In the genomic region with DNA sequence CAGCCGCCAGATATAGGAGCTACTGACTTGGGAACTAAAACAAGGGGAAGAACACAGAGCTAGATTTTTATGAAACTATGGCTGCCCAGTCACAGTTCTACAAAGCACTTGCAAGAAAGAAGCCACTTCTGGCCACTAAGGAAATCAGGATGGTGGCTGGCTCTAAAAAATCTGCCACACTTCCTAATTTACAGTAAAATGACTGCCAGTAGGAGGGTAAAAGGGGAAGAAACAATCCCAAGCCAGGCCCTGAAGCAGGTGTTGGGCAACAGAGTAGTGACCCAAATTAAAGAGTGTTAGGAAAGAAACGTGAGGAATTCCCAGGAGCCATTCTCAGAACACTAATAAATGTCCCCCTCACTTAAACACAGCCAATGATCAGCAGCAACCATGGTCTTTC, we compare ENCODE assay signal across 21 mouse cellular contexts. TPM values are rescaled to one million over a fixed set of nuclear protein-coding genes. Genes with fewer than 3 reads are reported as not detected.
DNase-seq lines count a peak whose midpoint lies in the region; ATAC-seq and TF ChIP-seq lines count a peak whose summit lies in the region.
"Had no signal": no experiment of that assay in that cellular context is flagged by ENCODE, and none has a peak within 500 bp of the region (broad histone marks: within the 10 kb centered on the region; RNA-seq: fewer than 3 reads in every experiment).

No protein-coding gene starts in this region.

- peak; percentile 8 for DNase-seq in lung, postnatal 36 days
- DNase-seq in lung, postnatal 14 days = no peak
- DNase-seq in left cerebral cortex, postnatal 10 days (ENCODE audit: extremely low spot score in 1 of 2, low spot score in 2 of 2) = no peak
- DNase-seq in neural tube, embryonic 10.5 days (ENCODE audit: extremely low spot score, low spot score) = no peak
- no peak for DNase-seq in ovary, adult 18-20 months (ENCODE audit: low spot score)
- DNase-seq: adrenal gland, adult 2 months; adrenal gland, postnatal 10 days; adrenal gland, postnatal 25 days; cerebellum, adult 11-12 months; cerebellum, adult 2 months; cerebellum, adult 9-10 months; cerebellum, postnatal 10 days; cerebellum, postnatal 25 days; forebrain, postnatal 0 days had no signal

- peak; percentile 77 for ATAC-seq in common myeloid progenitor, adult 5-6 weeks (replicated peaks; ENCODE audit: low read depth, poor library complexity, severe bottlenecking)
- ATAC-seq in megakaryocyte, adult 5-6 weeks (ENCODE audit: poor library complexity, severe bottlenecking) = peak; percentile 88
- ATAC-seq: forebrain, embryonic 13.5 days; forebrain, embryonic 15.5 days; forebrain, postnatal 0 days had no signal

- no peak for TF ChIP-seq CTCF in small intestine, adult 2 months (IDR thresholded peaks at IDR 0.05; ENCODE audit: extremely low read depth, insufficient read length, insufficient replicate concordance, low read depth, low read length)

- H3K27me3 ChIP-seq in small intestine, adult 2 months (ENCODE audit: control insufficient read depth, insufficient read depth, low read length) = no peaks in the 10 kb centered on the region
- H3K27me3 ChIP-seq: embryonic facial prominence, embryonic 12.5 days; forebrain, embryonic 13.5 days; forebrain, embryonic 15.5 days had no signal

- H3K4me3 ChIP-seq in small intestine, adult 2 months (ENCODE audit: low read depth, low read length) = no peak overlapping the region
- H3K4me3 ChIP-seq: embryonic facial prominence, embryonic 10.5 days; embryonic facial prominence, embryonic 12.5 days; forebrain, embryonic 13.5 days; forebrain, embryonic 15.5 days had no signal

- 0 out of 2 replicates have a peak, but pooled peaks cover 1% of the 10 kb centered on the region for H3K4me1 ChIP-seq in small intestine, adult 2 months (ENCODE audit: control insufficient read depth, insufficient read depth, insufficient read length, low read length)

- intact Hi-C loops in left cerebral cortex, postnatal 10 days (cut with DNase I) = no loop called here

- peak overlapping the region; percentile 22; the same call in 1 of the 2 replicates for H3K27ac ChIP-seq in small intestine, adult 2 months (ENCODE audit: insufficient read depth, low read depth, low read length)
- H3K27ac ChIP-seq: embryonic facial prominence, embryonic 10.5 days; embryonic facial prominence, embryonic 12.5 days; forebrain, embryonic 13.5 days; forebrain, embryonic 15.5 days had no signal

- WGBS in small intestine, adult 2 months = 78% methylated on average over 2 of the region's 2 CpGs

- no peak for TF ChIP-seq POLR2A in small intestine, adult 2 months (IDR thresholded peaks at IDR 0.05; ENCODE audit: low read depth, low read length)

- H3K36me3 ChIP-seq in small intestine, adult 2 months (ENCODE audit: control insufficient read depth, insufficient read depth, low read length) = peaks cover 15% of the 10 kb centered on the region
- H3K36me3 ChIP-seq: embryonic facial prominence, embryonic 12.5 days had no signal

RNA-seq across cellular contexts. Expression of a gene that starts 5.5 kb away (rescaled TPM):
- total RNA-seq in common myeloid progenitor, adult 5-6 weeks (2017) = 21.1 and 23.0 TPM in 2 replicates
- total RNA-seq in megakaryocyte, adult 5-6 weeks (2015) = 56.3 and 56.4 TPM in 2 replicates
- total RNA-seq in megakaryocyte, adult 5-6 weeks (2017) = 45.0 and 47.0 TPM in 2 replicates
- polyA plus RNA-seq in small intestine, adult 2 months (2012; rRNA removed) = 0.38 and 1.5 TPM in 2 replicates
- 10 to 100 TPM; 28.8 to 29.9 TPM for total RNA-seq in left cerebral cortex, postnatal 10 days (2021)
